Mouse (Mus musculus) liver, adult 2 months (tissue): ENCODE data around the gene Celf2. TPM values are rescaled to one million over a fixed set of nuclear protein-coding genes. Genes with fewer than 3 reads are reported as not detected.
A peak's percentile ranks its signal among the peaks of the same experiment; 100 is the strongest.

Experiments used
- DNase-seq: peaks from one replicate; pipeline ENCODE4 v3.0.0-alpha.2; 2011; ENCODE audit warnings: low read depth, low spot score; ENCODE audit errors: extremely low read depth
- H3K27ac ChIP-seq: fragments of 200-500 bp; replicated peaks from 2 replicates; pipeline ENCODE4 v1.5.1; 2012; ENCODE audit warnings: low read depth, mild to moderate bottlenecking, control low read depth, inconsistent platforms, low read length; ENCODE audit not compliant: insufficient read depth
- H3K27me3 ChIP-seq: fragments of 200-500 bp; 2 replicates; pipeline ENCODE4 v1.6.1; 2012; ENCODE audit warnings: mild to moderate bottlenecking, moderate library complexity, low read length, inconsistent platforms; ENCODE audit not compliant: control insufficient read depth, insufficient read depth
- H3K36me3 ChIP-seq: fragments of 200-500 bp; 2 replicates; pipeline ENCODE4 v1.6.1; 2012; ENCODE audit warnings: low read length, inconsistent platforms; ENCODE audit not compliant: control insufficient read depth, insufficient read depth
- H3K4me1 ChIP-seq: fragments of 200-500 bp; 2 replicates; pipeline ENCODE4 v1.6.1; 2011; ENCODE audit warnings: low read length; ENCODE audit not compliant: control insufficient read depth, insufficient read depth
- H3K4me3 ChIP-seq: fragments of 200-500 bp; 2 replicates; pipeline ENCODE4 v1.5.1; 2011; ENCODE audit warnings: low read depth, mild to moderate bottlenecking, control low read depth, low read length, moderate library complexity; ENCODE audit not compliant: insufficient read depth
- H3K79me2 ChIP-seq: fragments of 200-500 bp; 2 replicates; pipeline ENCODE4 v1.6.1; 2012; ENCODE audit warnings: inconsistent platforms, mild to moderate bottlenecking, low read length, moderate library complexity; ENCODE audit not compliant: control insufficient read depth, insufficient read depth
- H3K9ac ChIP-seq: fragments of 200-500 bp; 2 replicates; pipeline ENCODE4 v1.6.1; 2012; ENCODE audit warnings: low read depth, mild to moderate bottlenecking, control low read depth, inconsistent platforms, low read length
- CTCF ChIP-seq: fragments of 200-500 bp; IDR thresholded peaks from 2 replicates; pipeline ENCODE4 v1.5.1; 2011; ENCODE audit warnings: low read depth, low read length, control low read depth
- POLR2A ChIP-seq: fragments of 200-500 bp; IDR thresholded peaks from 2 replicates; pipeline ENCODE4 v1.6.1; 2011; ENCODE audit warnings: low read length, control low read depth; ENCODE audit not compliant: insufficient read depth; ENCODE audit errors: extremely low read depth
- WGBS: fragments of 180-500 bp; shearing (Covaris S2); methylation state at CpG from one replicate; pipeline ENCODE4 v1.1.7; 2018; 5-methylcytosine and 5-hydroxymethylcytosine counted together
- polyA plus RNA-seq: library from polyadenylated mRNA; depleted of rRNA; stranded (reverse); fragments of >200 nt; gene quantifications from 2 replicates; pipeline ENCODE4 v1.2.3, GENCODE M21; 2012
- total RNA-seq: library from RNA; depleted of rRNA; stranded (reverse); fragments of >200 nt; gene quantifications from 2 replicates; pipeline ENCODE4 v1.2.3, GENCODE M21; 2014

Gene Celf2
- total and polyA plus RNA-seq, 2 experiments = 2.9 to 4.7 TPM

DNA sequence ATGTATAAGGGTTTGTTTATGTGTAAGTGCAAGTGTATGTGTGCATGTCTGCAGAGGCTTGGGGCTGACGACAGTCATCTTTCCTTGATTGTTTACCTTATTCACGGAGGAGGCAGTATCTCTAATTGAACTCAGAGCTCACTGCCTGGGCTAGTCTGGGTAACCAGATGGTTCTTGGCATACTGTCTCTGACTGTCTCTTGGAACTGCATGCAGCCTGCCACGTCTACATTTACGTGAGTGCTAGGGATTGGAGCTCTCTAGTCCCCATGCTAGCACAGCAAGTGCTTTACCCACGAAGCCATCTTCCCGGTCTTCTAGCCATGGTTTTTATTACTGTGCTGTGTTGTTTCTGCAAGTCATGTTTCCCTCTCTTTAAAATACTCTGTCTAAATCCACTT lies 855.6 kb downstream of the Celf2 start:
- H3K9ac ChIP-seq = no peak overlapping the region
- WGBS = 84% methylated on average over 6 of the region's 6 CpGs
- no peaks in the 10 kb centered on the region for H3K79me2 ChIP-seq

GRCm38 (mm10) chr2:6651697-6652096 lies 857.7 kb downstream of the Celf2 start:
- Histone ChIP-seq H3K4me3 (no peak overlapping the region), H3K79me2 (no peaks in the 10 kb centered on the region), H3K9ac (no peak overlapping the region), H3K36me3 (no peaks in the 10 kb centered on the region), H3K4me1 (no peaks in the 10 kb centered on the region), H3K27ac (no peak overlapping the region), H3K27me3 (no peaks in the 10 kb centered on the region)
- TF ChIP-seq POLR2A = no peak
- TF ChIP-seq CTCF = no peak
- no peak for DNase-seq
- WGBS = 77% methylated on average over 1 of the region's 1 CpGs

More for the DNA sequence above, 855.6 kb downstream of the Celf2 start:
- H3K36me3 ChIP-seq = no peaks in the 10 kb centered on the region
- H3K27ac ChIP-seq = no peak overlapping the region
- H3K4me1 ChIP-seq = no peaks in the 10 kb centered on the region
- H3K4me3 ChIP-seq = no peak overlapping the region
- no peak for TF ChIP-seq POLR2A
- TF ChIP-seq CTCF = no peak
- DNase-seq = no peak
- no peaks in the 10 kb centered on the region for H3K27me3 ChIP-seq

DNA sequence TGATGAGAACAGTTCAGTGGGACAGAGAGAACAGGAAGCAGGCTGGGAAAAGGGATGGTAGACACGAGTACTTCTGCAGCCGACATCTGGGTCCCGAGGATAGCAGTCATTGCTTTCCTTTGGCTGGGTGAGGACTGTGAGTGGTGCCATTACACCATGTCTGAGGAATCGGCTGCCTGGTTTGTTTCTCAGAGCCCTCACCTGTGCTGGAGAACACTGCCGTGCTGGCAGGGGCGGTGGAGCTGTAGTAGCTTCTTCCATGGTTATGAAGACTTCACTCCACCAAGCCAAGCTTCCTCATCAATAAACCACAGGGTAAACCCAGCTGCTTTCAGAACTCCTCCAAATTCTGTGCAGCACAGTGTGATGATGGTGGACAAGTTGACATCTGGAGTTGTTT lies 860.5 kb downstream of the Celf2 start:
- no peak for DNase-seq
- TF ChIP-seq POLR2A (no peak), CTCF (no peak)
- WGBS = 94% methylated on average over 6 of the region's 6 CpGs

GRCm38 (mm10) chr2:6647028-6647427 lies 862.3 kb downstream of the Celf2 start:
- Histone ChIP-seq H3K36me3 (no peaks in the 10 kb centered on the region), H3K79me2 (no peaks in the 10 kb centered on the region), H3K4me3 (no peak overlapping the region), H3K27me3 (no peaks in the 10 kb centered on the region), H3K9ac (no peak overlapping the region), H3K27ac (no peak overlapping the region), H3K4me1 (peaks cover 6% of the 10 kb centered on the region; the same call in 1 of the 2 replicates)
- 94% methylated on average over 4 of the region's 4 CpGs for WGBS
- no peak for DNase-seq
- TF ChIP-seq CTCF (no peak), POLR2A (no peak)

More for the DNA sequence above, 860.5 kb downstream of the Celf2 start:
- no peaks in the 10 kb centered on the region for H3K79me2 ChIP-seq
- H3K27me3 ChIP-seq = no peaks in the 10 kb centered on the region
- H3K36me3 ChIP-seq = no peaks in the 10 kb centered on the region
- H3K9ac ChIP-seq = no peak overlapping the region
- no peak overlapping the region for H3K4me3 ChIP-seq
- peaks cover 6% of the 10 kb centered on the region; the same call in 1 of the 2 replicates for H3K4me1 ChIP-seq
- H3K27ac ChIP-seq = no peak overlapping the region

DNA sequence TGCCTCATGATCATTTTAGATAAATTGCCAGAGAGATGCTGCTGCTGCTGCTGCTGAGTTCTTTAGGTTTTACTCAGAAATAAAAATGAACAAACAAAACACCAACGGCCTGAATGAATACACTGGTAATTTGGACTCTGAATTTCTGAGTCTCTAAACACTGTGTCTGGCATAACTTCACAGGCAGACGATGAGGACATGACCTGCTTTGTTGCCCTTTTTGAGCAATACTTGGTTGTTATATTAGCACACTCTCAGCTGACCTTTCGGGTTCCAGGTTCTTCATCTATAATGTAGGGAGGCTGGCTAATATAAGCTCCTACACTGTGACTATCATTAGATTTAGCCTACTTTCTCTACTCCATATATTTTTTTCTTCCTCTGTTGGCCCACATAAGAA lies 863.0 kb downstream of the Celf2 start:
- H3K9ac ChIP-seq = no peak overlapping the region
- no peak overlapping the region for H3K27ac ChIP-seq
- WGBS = 13% methylated on average over 3 of the region's 3 CpGs
- H3K36me3 ChIP-seq = no peaks in the 10 kb centered on the region
- no peaks in the 10 kb centered on the region for H3K27me3 ChIP-seq
- H3K79me2 ChIP-seq = no peaks in the 10 kb centered on the region
- DNase-seq = peak; percentile 93
- H3K4me3 ChIP-seq = no peak overlapping the region
- H3K4me1 ChIP-seq = peaks cover 6% of the 10 kb centered on the region; the same call in 1 of the 2 replicates
- no peak for TF ChIP-seq CTCF
- TF ChIP-seq POLR2A = no peak

DNA sequence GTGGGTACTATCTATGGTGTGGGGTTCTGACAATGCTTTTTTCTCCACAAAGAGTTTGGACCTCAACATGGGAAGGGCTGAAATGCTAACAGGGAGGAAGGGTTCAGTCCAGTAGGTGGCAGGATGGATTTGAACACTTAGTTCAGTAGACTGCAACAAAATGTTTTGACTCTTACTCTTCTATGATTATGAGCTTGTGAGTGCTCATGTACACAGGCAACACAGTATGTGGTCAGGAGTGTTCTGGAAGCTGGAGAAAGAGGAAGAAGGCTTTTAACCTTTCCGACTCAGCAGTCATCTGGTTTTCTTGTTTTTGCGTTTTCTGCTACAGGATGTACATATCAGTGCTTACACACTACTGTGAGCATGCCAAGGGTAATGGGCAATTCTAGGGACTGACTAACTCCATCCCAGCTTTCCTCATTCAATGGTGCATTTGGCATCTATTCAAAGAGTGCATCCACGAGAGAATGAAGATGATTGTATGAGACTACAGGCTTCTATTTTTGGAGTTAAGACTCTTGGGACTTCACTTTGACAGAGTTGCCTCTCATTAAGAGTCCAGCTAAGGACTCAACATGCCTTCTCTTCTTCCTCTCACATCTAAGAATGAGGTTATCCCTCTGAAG lies 867.0 kb downstream of the Celf2 start:
- Histone ChIP-seq H3K4me1 (peaks cover 6% of the 10 kb centered on the region; the same call in 1 of the 2 replicates), H3K27ac (no peak overlapping the region), H3K4me3 (no peak overlapping the region), H3K27me3 (no peaks in the 10 kb centered on the region), H3K79me2 (no peaks in the 10 kb centered on the region), H3K36me3 (no peaks in the 10 kb centered on the region), H3K9ac (no peak overlapping the region)
- TF ChIP-seq CTCF = no peak
- TF ChIP-seq POLR2A = no peak
- DNase-seq = no peak
- 75% methylated on average over 3 of the region's 3 CpGs for WGBS
